Mouse (Mus musculus) megakaryocyte, embryonic 14.5 days (primary cell): ENCODE results near the gene Ube2o.

ENCODE experiments used
- FLI1 ChIP-seq: IDR thresholded peaks from 2 replicates; pipeline ENCODE4 v1.6.1; 2012; ENCODE audit warnings: low read length, inconsistent platforms, mixed read lengths
- GATA1 ChIP-seq: IDR thresholded peaks from 3 replicates; pipeline ENCODE4 v1.6.1; 2012; ENCODE audit warnings: mixed read lengths, low read length, inconsistent platforms, borderline replicate concordance

DNA sequence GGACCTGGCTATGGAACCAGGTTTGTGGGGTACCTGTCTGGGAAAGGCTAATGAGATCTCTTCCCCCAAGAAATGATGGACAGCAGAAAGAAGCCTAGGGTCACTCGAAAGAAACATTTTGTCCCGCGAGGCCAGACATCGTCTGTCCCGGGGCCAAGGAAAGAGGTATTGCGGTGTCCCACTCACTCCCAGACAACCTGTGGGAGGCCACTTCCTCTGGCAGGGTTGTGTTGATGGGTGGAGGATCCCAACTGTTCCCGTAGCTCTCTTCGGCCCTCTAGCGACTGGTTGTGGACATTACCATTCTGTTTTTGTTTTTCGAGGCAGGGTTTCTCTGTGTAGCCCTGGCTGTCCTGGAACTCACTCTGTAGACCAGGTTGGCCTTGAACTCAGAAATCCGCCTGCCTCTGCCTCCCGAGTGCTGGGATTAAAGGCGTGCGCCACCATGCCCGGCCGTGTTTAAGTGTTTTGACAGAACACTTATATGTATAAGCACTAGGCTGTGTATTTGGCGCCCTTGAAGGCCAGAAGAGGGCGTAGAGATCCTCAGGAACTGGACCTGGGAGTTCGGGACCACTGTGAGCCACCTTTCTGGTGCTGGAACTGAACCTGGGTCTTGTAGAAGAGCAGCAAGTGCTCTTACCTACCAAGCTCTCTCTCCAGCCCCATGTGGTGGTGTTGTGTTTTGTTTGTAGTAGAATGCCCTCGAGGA, 46.9 kb downstream of the Ube2o start:
- no peak for TF ChIP-seq FLI1
- no peak for TF ChIP-seq GATA1
